Mouse (Mus musculus): Measurements from ENCODE around the gene Dab2ip.

DNA sequence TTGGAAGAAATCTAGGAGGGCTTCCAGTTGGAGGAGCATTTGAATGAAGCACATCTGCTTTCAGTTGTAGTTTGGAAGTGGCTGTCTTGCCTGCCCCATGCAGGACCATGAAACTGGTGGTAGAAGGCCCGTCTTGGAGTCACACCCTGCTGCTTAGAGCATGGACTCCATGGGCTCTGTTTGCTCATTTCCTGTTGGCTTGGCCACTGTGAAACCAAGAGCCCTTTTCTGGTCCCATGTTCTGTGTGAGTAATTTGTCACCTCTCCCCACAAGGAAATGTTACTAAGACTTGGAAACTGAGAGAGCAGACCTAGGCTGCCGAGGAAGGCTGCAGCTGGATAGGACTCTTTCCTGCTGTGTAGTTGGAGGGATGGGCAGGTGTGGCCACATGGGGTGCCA is 131.8 kb downstream of the Dab2ip start:
- TF ChIP-seq CTCF (IDR thresholded peaks at IDR 0.05; ENCODE audit: low read depth) (no peak; the same call in 1 of the 2 replicates), EP300 (IDR thresholded peaks at IDR 0.05; ENCODE audit: low read depth) (no peak)
